Mouse (Mus musculus): ENCODE results near the gene Olfr1360. TPM values are rescaled to one million over a fixed set of nuclear protein-coding genes. Genes with fewer than 3 reads are reported as not detected.
A peak's percentile ranks its signal among the peaks of the same experiment; 100 is the strongest.
"Not testable (repeated sequence)": the region's sequence is repeated elsewhere in the genome, so short reads cannot be mapped to it uniquely, and the experiment has no call there.

The Olfr1360 gene
- total RNA-seq (2021): not detected

- DNase-seq: no peak
- intact Hi-C loops (cut with DNase I): no loop called here
Measured at GRCm38 (mm10) chr13:21677305-21677704, at the start of gene Olfr1360. Gene Olfr1360 (minus strand): TSS chr13:21677405.

DNA sequence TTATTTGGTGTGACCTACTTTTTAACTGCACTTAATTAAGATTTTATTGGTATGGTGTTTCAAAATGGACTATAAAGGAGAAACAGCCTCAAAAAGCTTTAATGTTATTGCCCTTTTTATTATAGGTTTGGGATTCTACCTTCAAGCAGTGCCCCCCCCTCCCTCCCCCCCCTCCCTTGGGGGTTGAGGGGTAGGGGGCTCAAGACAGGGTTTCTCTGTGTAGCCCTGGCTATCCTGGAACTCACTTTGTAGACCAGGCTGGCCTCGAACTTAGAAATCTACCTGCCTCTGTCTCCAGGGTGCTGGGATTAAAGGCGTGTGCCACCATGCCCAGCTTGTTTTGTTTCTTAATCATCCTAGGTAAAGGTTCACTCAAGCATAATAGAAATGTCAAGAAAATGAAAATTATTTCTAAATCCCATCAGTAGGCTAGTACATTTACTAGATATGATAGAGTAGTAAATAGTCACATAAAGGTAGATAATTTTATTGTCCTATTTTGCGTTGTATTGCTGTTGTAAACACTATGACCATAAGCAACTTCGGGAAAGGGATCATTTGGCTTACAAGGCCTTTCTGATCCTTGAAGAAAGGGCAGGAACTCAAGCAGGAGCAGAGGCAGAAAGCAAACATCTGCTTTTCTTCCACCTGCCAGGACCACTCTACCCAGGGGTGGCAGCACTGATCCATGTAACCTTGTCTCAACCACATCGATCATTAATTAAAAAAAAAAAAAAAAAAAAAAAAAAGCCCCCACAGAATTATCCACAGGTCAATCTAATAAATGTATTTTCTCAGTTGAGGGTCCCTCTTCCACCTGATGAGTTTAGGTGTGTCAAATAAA, 46.0 kb upstream of the Olfr1360 start:
- DNase-seq: no peak
- intact Hi-C loops (cut with DNase I): loop anchor here (5.0 kb wide), 1 partner anchor 54 kb away; no protein-coding TSS in a partner anchor

GRCm38 (mm10) chr13:21722373-21722925, 45.2 kb upstream of the Olfr1360 start:
- intact Hi-C loops (cut with DNase I): loop anchor here (5.0 kb wide), 1 partner anchor 55 kb away; no protein-coding TSS in a partner anchor
- no peak for DNase-seq

- DNase-seq: peak; percentile 71 to 74
- intact Hi-C loops (cut with DNase I): loop anchor here (5.0 kb wide), 1 partner anchor 55 kb away; no protein-coding TSS in a partner anchor
Measured at GRCm38 (mm10) chr13:21721757-21722372, 44.7 kb upstream of the Olfr1360 start, which contains the start of gene Hist1h2bm. Gene Hist1h2bm (plus strand): TSS chr13:21722044.

DNA sequence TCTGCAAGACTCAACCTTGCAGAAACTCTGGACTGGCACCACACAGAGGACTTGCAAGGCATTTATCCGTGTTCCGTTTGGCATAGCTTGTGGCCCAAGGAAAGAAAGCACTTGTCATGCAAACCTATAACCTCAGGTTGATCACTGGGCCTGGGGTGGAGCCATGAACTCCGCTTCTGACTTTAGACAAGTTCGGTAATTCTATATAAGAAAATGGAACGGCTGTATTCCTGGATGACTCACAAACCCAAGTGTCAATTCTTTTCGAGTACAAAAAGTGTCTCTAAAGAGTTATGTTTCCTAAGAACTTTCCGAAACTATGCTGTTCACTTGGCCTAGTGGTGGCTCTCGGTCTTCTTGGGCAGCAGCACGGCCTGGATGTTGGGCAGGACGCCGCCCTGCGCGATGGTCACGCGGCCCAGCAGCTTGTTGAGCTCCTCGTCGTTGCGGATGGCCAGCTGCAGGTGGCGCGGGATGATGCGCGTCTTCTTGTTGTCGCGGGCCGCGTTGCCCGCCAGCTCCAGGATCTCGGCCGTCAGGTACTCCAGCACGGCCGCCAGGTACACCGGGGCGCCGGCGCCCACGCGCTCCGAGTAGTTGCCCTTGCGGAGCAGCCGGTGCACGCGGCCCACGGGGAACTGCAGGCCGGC, 44.0 kb upstream of the Olfr1360 start:
- intact Hi-C loops (cut with DNase I): loop anchor here (5.0 kb wide), 1 partner anchor 56 kb away; no protein-coding TSS in a partner anchor
- DNase-seq: not testable (repeated sequence)

- DNase-seq: no peak
- intact Hi-C loops (cut with DNase I): loop anchor here (10.0 kb wide), 2 partner anchors 226 to 314 kb away; partner anchors contain the start of genes Zfp184 and Zkscan3
Measured at GRCm38 (mm10) chr13:21718381-21719080, 41.3 kb upstream of the Olfr1360 start.

GRCm38 (mm10) chr13:21717397-21718357, 40.5 kb upstream of the Olfr1360 start, which contains the start of gene Hist1h3h:
Gene Hist1h3h (plus strand): TSS chr13:21717659.
- DNase-seq: peak; percentile 88

DNA sequence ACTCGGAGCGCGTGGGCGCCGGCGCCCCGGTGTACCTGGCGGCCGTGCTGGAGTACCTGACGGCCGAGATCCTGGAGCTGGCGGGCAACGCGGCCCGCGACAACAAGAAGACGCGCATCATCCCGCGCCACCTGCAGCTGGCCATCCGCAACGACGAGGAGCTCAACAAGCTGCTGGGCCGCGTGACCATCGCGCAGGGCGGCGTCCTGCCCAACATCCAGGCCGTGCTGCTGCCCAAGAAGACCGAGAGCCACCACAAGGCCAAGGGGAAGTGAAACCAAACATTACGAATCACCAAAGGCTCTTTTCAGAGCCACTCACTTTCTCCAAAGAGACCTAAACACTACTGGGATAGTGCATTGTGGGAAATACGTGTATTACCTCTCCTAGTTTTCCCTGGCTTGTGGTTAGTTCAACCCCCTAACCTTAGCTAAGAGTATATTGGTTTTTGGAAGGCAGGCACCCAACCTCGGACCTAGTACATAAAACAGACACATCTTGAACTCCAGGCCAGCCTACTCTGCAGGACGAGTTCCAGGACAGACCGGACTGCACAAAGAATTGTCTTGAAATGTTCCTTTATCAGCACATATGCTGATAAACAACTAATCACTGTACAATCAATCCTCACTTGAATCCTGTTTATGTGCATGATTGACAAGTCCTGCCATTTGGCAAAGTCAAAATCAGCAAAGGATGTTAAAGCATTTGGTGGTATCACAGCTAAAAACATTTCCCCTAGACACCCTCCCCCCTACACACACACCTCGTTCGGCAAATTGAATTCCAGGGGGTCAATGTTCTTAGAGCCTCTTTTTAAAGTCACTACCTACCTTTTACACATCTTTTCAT, 39.6 kb upstream of the Olfr1360 start:
- intact Hi-C loops (cut with DNase I): loop anchor here (10.0 kb wide), 2 partner anchors 228 to 312 kb away; partner anchors contain the start of genes Zfp184 and Zkscan3
- DNase-seq: peak; percentile 32 to 47

More at GRCm38 (mm10) chr13:21717397-21718357, 40.5 kb upstream of the Olfr1360 start, which contains the start of gene Hist1h3h:
- intact Hi-C loops (cut with DNase I): loop anchor here (10.0 kb wide), 2 partner anchors 227 to 313 kb away; partner anchors contain the start of genes Zfp184 and Zkscan3

DNA sequence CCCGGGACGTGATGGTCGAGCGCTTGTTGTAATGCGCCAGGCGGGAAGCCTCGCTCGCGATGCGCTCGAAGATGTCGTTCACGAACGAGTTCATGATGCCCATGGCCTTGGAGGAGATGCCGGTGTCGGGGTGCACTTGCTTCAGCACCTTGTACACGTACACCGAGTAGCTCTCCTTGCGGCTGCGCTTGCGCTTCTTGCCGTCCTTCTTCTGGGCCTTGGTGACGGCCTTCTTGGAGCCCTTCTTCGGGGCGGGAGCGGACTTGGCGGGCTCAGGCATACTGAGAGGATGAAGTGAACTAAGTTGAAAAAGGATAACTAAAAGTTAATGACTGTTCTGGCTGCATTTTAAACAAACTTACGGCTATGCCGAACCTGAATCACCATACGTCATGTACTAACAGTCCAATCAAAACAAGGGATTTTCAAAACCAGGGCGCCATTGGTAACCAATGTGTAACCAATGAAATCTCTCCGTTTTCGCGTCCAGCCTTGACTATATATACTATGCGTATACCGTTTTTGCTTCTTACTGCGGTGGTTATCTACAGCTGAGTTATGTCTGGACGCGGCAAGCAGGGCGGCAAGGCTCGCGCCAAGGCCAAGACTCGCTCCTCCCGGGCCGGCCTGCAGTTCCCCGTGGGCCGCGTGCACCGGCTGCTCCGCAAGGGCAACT, 38.8 kb upstream of the Olfr1360 start, which contains the start of the genes Hist1h2bl and Hist1h2ai:
Gene Hist1h2bl (minus strand): TSS at position 280 of the 676 bp plus-strand sequence.
Gene Hist1h2ai (plus strand): TSS at position 559 of the 676 bp plus-strand sequence.
- DNase-seq: peak; percentile 84 to 88
- intact Hi-C loops (cut with DNase I): loop anchor here (2.0 to 10.0 kb wide), 3 partner anchors 229 to 325 kb away; partner anchors contain the start of genes Hist1h4i, Zfp184 and Zkscan3

GRCm38 (mm10) chr13:21715131-21715863, 38.1 kb upstream of the Olfr1360 start:
- intact Hi-C loops (cut with DNase I): loop anchor here (2.0 to 10.0 kb wide), 3 partner anchors 230 to 326 kb away; partner anchors contain the start of genes Hist1h4i, Zfp184 and Zkscan3
- peak; percentile 11 to 23 for DNase-seq

- intact Hi-C loops (cut with DNase I): loop anchor here (1.0 to 10.0 kb wide), 8 partner anchors 20 to 1803 kb away; partner anchors contain the start of genes Hist1h4i, Zfp184 and Zkscan3
- peak; percentile 77 to 83 for DNase-seq
Measured at GRCm38 (mm10) chr13:21714725-21715124, 37.5 kb upstream of the Olfr1360 start.

- intact Hi-C loops (cut with DNase I): loop anchor here (2.0 to 10.0 kb wide), 7 partner anchors 73 to 1806 kb away; partner anchors contain the start of genes Zfp184 and Zkscan3
Measured at GRCm38 (mm10) chr13:21711698-21712097, 34.5 kb upstream of the Olfr1360 start.

GRCm38 (mm10) chr13:21710821-21711525, 33.8 kb upstream of the Olfr1360 start:
- intact Hi-C loops (cut with DNase I): loop anchor here (2.0 to 10.0 kb wide), 7 partner anchors 74 to 1806 kb away; partner anchors contain the start of genes Zfp184 and Zkscan3
- DNase-seq: peak; percentile 82 to 87

More at GRCm38 (mm10) chr13:21711698-21712097, 34.5 kb upstream of the Olfr1360 start:
- no peak for DNase-seq

DNA sequence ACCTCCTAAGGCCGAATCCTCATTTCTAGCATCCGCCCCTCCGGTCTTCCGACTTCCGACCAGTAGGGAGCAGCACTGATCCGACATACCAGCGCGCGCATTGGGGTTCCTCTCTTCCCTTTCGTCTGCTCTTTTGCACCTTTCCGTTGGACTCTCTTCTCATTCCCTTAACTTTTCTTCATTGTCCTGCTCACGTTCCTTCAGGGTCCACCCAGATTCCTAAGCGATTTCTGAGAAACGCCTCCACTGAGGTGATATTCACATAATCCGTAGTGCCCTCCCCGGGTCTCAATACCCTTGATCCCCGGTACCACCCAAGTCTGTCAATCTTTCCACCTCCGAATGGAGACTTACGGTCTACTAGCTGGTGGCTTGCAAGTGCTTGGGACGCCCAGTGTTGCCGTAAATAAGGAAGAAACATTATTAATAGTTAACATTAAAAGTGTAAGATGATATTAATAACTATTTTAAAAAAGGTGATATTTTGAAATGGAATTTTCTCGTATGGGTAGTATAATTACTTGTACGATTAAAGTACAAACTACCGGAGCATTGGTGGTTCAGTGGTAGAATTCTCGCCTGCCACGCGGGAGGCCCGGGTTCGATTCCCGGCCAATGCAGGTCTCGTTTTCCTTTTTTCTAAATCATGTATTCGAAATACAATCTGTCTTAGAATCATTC, 33.0 kb upstream of the Olfr1360 start:
- DNase-seq: peak; percentile 93 to 94
- intact Hi-C loops (cut with DNase I): loop anchor here (2.0 to 10.0 kb wide), 7 partner anchors 75 to 1807 kb away; partner anchors contain the start of genes Zfp184 and Zkscan3
